Mouse (Mus musculus) lung, embryonic 15.5 days (tissue): Measurements from ENCODE around the gene Madcam1. TPM values are rescaled to one million over a fixed set of nuclear protein-coding genes. Genes with fewer than 3 reads are reported as not detected.

Source experiments
- ATAC-seq: fragments of 200-750 bp; cut with Nextera tagmentation; 2 replicates; pipeline ENCODE4 v1.8.0; 2017; ENCODE audit warnings: moderate number of reproducible peaks, borderline replicate concordance; ENCODE audit not compliant: low FRiP score, low TSS enrichment; ENCODE audit errors: extremely low read depth
- H3K27ac ChIP-seq: fragments of 300-500 bp; sonication (generic); 2 replicates; pipeline ENCODE4 v1.5.1; 2015; ENCODE audit warnings: moderate library complexity, mild to moderate bottlenecking, inconsistent platforms
- H3K27me3 ChIP-seq: fragments of 300-500 bp; sonication (generic); 2 replicates; pipeline ENCODE4 v1.6.1; 2015; ENCODE audit warnings: inconsistent platforms
- H3K36me3 ChIP-seq: fragments of 300-500 bp; sonication (generic); 2 replicates; pipeline ENCODE4 v1.6.1; 2015; ENCODE audit warnings: inconsistent platforms
- H3K4me1 ChIP-seq: fragments of 300-500 bp; sonication (generic); 2 replicates; pipeline ENCODE4 v1.6.1; 2015; ENCODE audit warnings: inconsistent platforms
- H3K4me2 ChIP-seq: fragments of 300-500 bp; sonication (generic); 2 replicates; pipeline ENCODE4 v1.6.1; 2015; ENCODE audit warnings: inconsistent platforms, mild to moderate bottlenecking, moderate library complexity
- H3K4me3 ChIP-seq: fragments of 300-500 bp; sonication (generic); 2 replicates; pipeline ENCODE4 v1.5.1; 2015; ENCODE audit warnings: mild to moderate bottlenecking, inconsistent platforms
- H3K9ac ChIP-seq: fragments of 300-500 bp; sonication (generic); 2 replicates; pipeline ENCODE4 v1.6.1; 2015; ENCODE audit warnings: inconsistent platforms
- H3K9me3 ChIP-seq: fragments of 300-500 bp; sonication (generic); 2 replicates; pipeline ENCODE4 v1.6.1; 2016; ENCODE audit warnings: inconsistent platforms
- WGBS: fragments of 180-500 bp; shearing (Covaris S2); methylation state at CpG from one replicate; pipeline ENCODE4 v1.1.7; 2015; 5-methylcytosine and 5-hydroxymethylcytosine counted together
- polyA plus RNA-seq: library from polyadenylated mRNA; unstranded; fragments of >200 nt; fragmentation: Nextera tagmentation; extraction: Ambion mirVana; gene quantifications from 2 replicates; pipeline ENCODE4 v1.2.1, GENCODE M21; 2015

The Madcam1 gene
- polyA plus RNA-seq, 1 experiment from 2014 or later: 1.3 TPM

- peak overlapping the region; percentile 98 for H3K4me2 ChIP-seq
- H3K9me3 ChIP-seq: no peaks in the 10 kb centered on the region
- no peaks in the 10 kb centered on the region for H3K36me3 ChIP-seq
- H3K4me1 ChIP-seq: peaks cover 27% of the 10 kb centered on the region
- H3K27ac ChIP-seq: no peak overlapping the region
- H3K4me3 ChIP-seq: peak overlapping the region; percentile 18; the same call in 1 of the 2 replicates
- WGBS: 5% methylated on average over 23 of the region's 23 CpGs
- H3K27me3 ChIP-seq: peaks cover 46% of the 10 kb centered on the region
- H3K9ac ChIP-seq: no peak overlapping the region
- peak; percentile 46; the same call in 1 of the 2 replicates for ATAC-seq
These were observed 25.7 kb upstream of the Madcam1 start for GRCm38 (mm10) chr10:79638486-79639204.

- Histone ChIP-seq H3K36me3 (no peaks in the 10 kb centered on the region), H3K27me3 (no peaks in the 10 kb centered on the region)
- 58% methylated on average over 8 of the region's 8 CpGs for WGBS
These were observed 18.6 kb upstream of the Madcam1 start, which contains the start of gene Odf3l2 for GRCm38 (mm10) chr10:79645711-79646110. Gene Odf3l2, minus strand, starts transcription at chr10:79645738.

GRCm38 (mm10) chr10:79649070-79649751 lies 15.1 kb upstream of the Madcam1 start:
- H3K9ac ChIP-seq: no peak overlapping the region
- H3K9me3 ChIP-seq: no peaks in the 10 kb centered on the region
- ATAC-seq: peak; percentile 20; the same call in 1 of the 2 replicates
- H3K36me3 ChIP-seq: no peaks in the 10 kb centered on the region
- no peak overlapping the region for H3K4me2 ChIP-seq
- H3K4me1 ChIP-seq: no peaks in the 10 kb centered on the region
- 29% methylated on average over 7 of the region's 7 CpGs for WGBS
- no peak overlapping the region for H3K4me3 ChIP-seq
- H3K27me3 ChIP-seq: no peaks in the 10 kb centered on the region
- no peak overlapping the region for H3K27ac ChIP-seq

More at GRCm38 (mm10) chr10:79645711-79646110, 18.6 kb upstream of the Madcam1 start, which contains the start of gene Odf3l2:
- no peak within 1 kb of the TSS for H3K27ac ChIP-seq
- H3K4me2 ChIP-seq: no peak within 1 kb of the TSS
- no peak within 1 kb of the TSS for H3K9ac ChIP-seq
- no peak for ATAC-seq
- no peaks in the 10 kb centered on the region for H3K9me3 ChIP-seq
- no peaks in the 10 kb centered on the region for H3K4me1 ChIP-seq
- no peak within 1 kb of the TSS for H3K4me3 ChIP-seq

- Histone ChIP-seq H3K4me3 (no peak overlapping the region), H3K4me2 (no peak overlapping the region), H3K27ac (no peak overlapping the region), H3K27me3 (no peaks in the 10 kb centered on the region; the same call in 1 of the 2 replicates), H3K36me3 (no peaks in the 10 kb centered on the region), H3K4me1 (no peaks in the 10 kb centered on the region), H3K9ac (no peak overlapping the region), H3K9me3 (no peaks in the 10 kb centered on the region)
- 77% methylated on average over 7 of the region's 7 CpGs for WGBS
- no peak for ATAC-seq
These were observed 11.6 kb upstream of the Madcam1 start for GRCm38 (mm10) chr10:79652789-79653188.

- Histone ChIP-seq H3K27me3 (no peaks in the 10 kb centered on the region; the same call in 1 of the 2 replicates), H3K9me3 (no peaks in the 10 kb centered on the region), H3K27ac (no peak overlapping the region), H3K4me3 (no peak overlapping the region), H3K36me3 (no peaks in the 10 kb centered on the region), H3K4me1 (no peaks in the 10 kb centered on the region), H3K9ac (no peak overlapping the region), H3K4me2 (no peak overlapping the region)
- ATAC-seq: no peak
- 38% methylated on average over 1 of the region's 1 CpGs for WGBS
These were observed 9.4 kb upstream of the Madcam1 start for GRCm38 (mm10) chr10:79654946-79655395.

- no peak for ATAC-seq
- Histone ChIP-seq H3K4me2 (no peak overlapping the region), H3K9me3 (no peaks in the 10 kb centered on the region)
These were observed 5.5 kb upstream of the Madcam1 start for GRCm38 (mm10) chr10:79658829-79659228.

GRCm38 (mm10) chr10:79660298-79660697 lies 4.1 kb upstream of the Madcam1 start:
- no peaks in the 10 kb centered on the region; the same call in 1 of the 2 replicates for H3K27me3 ChIP-seq
- H3K27ac ChIP-seq: no peak overlapping the region
- H3K4me3 ChIP-seq: no peak overlapping the region
- no peaks in the 10 kb centered on the region for H3K4me1 ChIP-seq
- WGBS: 67% methylated on average over 2 of the region's 2 CpGs
- ATAC-seq: no peak
- H3K36me3 ChIP-seq: no peaks in the 10 kb centered on the region
- H3K4me2 ChIP-seq: no peak overlapping the region
- H3K9me3 ChIP-seq: no peaks in the 10 kb centered on the region
- no peak overlapping the region for H3K9ac ChIP-seq

More at GRCm38 (mm10) chr10:79658829-79659228, 5.5 kb upstream of the Madcam1 start:
- WGBS: 22% methylated on average over 4 of the region's 4 CpGs
- Histone ChIP-seq H3K9ac (no peak overlapping the region), H3K4me1 (no peaks in the 10 kb centered on the region), H3K36me3 (no peaks in the 10 kb centered on the region), H3K27ac (no peak overlapping the region), H3K4me3 (no peak overlapping the region), H3K27me3 (no peaks in the 10 kb centered on the region; the same call in 1 of the 2 replicates)

- H3K9me3 ChIP-seq: no peaks in the 10 kb centered on the region
- no peak for ATAC-seq
- H3K4me3 ChIP-seq: no peak overlapping the region
- WGBS: 36% methylated on average over 3 of the region's 3 CpGs
- no peaks in the 10 kb centered on the region for H3K36me3 ChIP-seq
- H3K4me1 ChIP-seq: no peaks in the 10 kb centered on the region
- H3K27ac ChIP-seq: no peak overlapping the region
- no peak overlapping the region for H3K4me2 ChIP-seq
- no peak overlapping the region for H3K9ac ChIP-seq
- no peaks in the 10 kb centered on the region for H3K27me3 ChIP-seq
These were observed 2.5 kb upstream of the Madcam1 start for GRCm38 (mm10) chr10:79661861-79662260.

GRCm38 (mm10) chr10:79665051-79665450 lies 692 bp downstream of the Madcam1 start:
- peaks cover 1% of the 10 kb centered on the region for H3K4me1 ChIP-seq
- 78% methylated on average over 8 of the region's 8 CpGs for WGBS
- H3K27ac ChIP-seq: no peak overlapping the region
- H3K27me3 ChIP-seq: no peaks in the 10 kb centered on the region; the same call in 1 of the 2 replicates
- no peak overlapping the region for H3K4me2 ChIP-seq
- no peak overlapping the region for H3K4me3 ChIP-seq
- H3K36me3 ChIP-seq: no peaks in the 10 kb centered on the region
- ATAC-seq: no peak
- H3K9me3 ChIP-seq: no peaks in the 10 kb centered on the region
- H3K9ac ChIP-seq: no peak overlapping the region

- 59% methylated on average over 9 of the region's 9 CpGs for WGBS
- Histone ChIP-seq H3K27ac (no peak overlapping the region), H3K9me3 (no peaks in the 10 kb centered on the region), H3K9ac (no peak overlapping the region), H3K36me3 (no peaks in the 10 kb centered on the region), H3K4me1 (peaks cover 8% of the 10 kb centered on the region), H3K4me3 (no peak overlapping the region), H3K27me3 (no peaks in the 10 kb centered on the region; the same call in 1 of the 2 replicates), H3K4me2 (no peak overlapping the region)
- no peak for ATAC-seq
These were observed 2.1 kb downstream of the Madcam1 start for GRCm38 (mm10) chr10:79666493-79666892.

GRCm38 (mm10) chr10:79668076-79668475 lies 3.7 kb downstream of the Madcam1 start:
- Histone ChIP-seq H3K4me2 (no peak overlapping the region), H3K4me1 (peaks cover 12% of the 10 kb centered on the region), H3K36me3 (no peaks in the 10 kb centered on the region), H3K4me3 (no peak overlapping the region), H3K9ac (no peak overlapping the region), H3K9me3 (no peaks in the 10 kb centered on the region), H3K27ac (no peak overlapping the region), H3K27me3 (no peaks in the 10 kb centered on the region; the same call in 1 of the 2 replicates)
- no peak for ATAC-seq
- WGBS: 75% methylated on average over 5 of the region's 5 CpGs
